Mouse (Mus musculus) liver, embryonic 14.5 days (tissue): ENCODE measurements at regions not wholly inside any gene's neighbourhood (a gene's known extent, or its start where the extent isn't known, plus 50 kb on each side); places are given as distances from the start of the nearest gene placed in this dataset.

Experiments
- CTCF ChIP-seq: IDR thresholded peaks from 2 replicates; pipeline ENCODE4 v1.5.1; 2016; ENCODE audit warnings: antibody characterized with exemption, low read depth, control low read depth
- EP300 ChIP-seq: IDR thresholded peaks from 2 replicates; pipeline ENCODE4 v1.6.1; 2016; ENCODE audit warnings: antibody characterized with exemption, low read depth

GRCm38 (mm10) chr12:15966631-15967030 lies 149.9 kb upstream of the Trib2 start:
- TF ChIP-seq CTCF, result no peak
- no peak for TF ChIP-seq EP300
